Mouse (Mus musculus): ENCODE results near the gene Tnni3k. TPM values are rescaled to one million over a fixed set of nuclear protein-coding genes. Genes with fewer than 3 reads are reported as not detected.

Tnni3k gene
- polyA plus RNA-seq, 2 experiments, result not detected

- ATAC-seq (ENCODE audit: insufficient read depth), result no peak
- TF ChIP-seq CTCF (IDR thresholded peaks at IDR 0.05; ENCODE audit: low read depth) (no peak), EP300 (IDR thresholded peaks at IDR 0.05; ENCODE audit: low read depth) (no peak)
- no peak overlapping the region for H3K27ac ChIP-seq
- H3K4me3 ChIP-seq (ENCODE audit: insufficient read depth in 1 of 2, low read depth in 2 of 2, low read length in 2 of 2), result no peak overlapping the region
- no peak overlapping the region for H3K4me2 ChIP-seq (ENCODE audit: low read depth)
- H3K27me3 ChIP-seq (ENCODE audit: control insufficient read depth, insufficient read depth, low read length), result no peaks in the 10 kb centered on the region
- DNase-seq (ENCODE audit: low read depth in 3 of 3, low spot score in 3 of 3), result no peak
- no peak overlapping the region for H3K9ac ChIP-seq (replicated peaks)
- 30% methylated on average over 1 of the region's 1 CpGs for WGBS (ENCODE audit: insufficient replicate concordance)
- no peaks in the 10 kb centered on the region for H3K4me1 ChIP-seq (replicated peaks; ENCODE audit: control insufficient read depth in 2 of 2, insufficient read depth in 2 of 2, low read length in 1 of 2)
- no peaks in the 10 kb centered on the region for H3K36me3 ChIP-seq (replicated peaks; ENCODE audit: control insufficient read depth, insufficient read depth, low read depth)
- H3K9me3 ChIP-seq (ENCODE audit: control insufficient read depth, low read length), result no peaks in the 10 kb centered on the region
Observed at GRCm38 (mm10) chr3:155039012-155039836, 16.0 kb downstream of the Tnni3k start.

- H3K9ac ChIP-seq (replicated peaks), result no peak overlapping the region
- WGBS (ENCODE audit: insufficient replicate concordance), result 64% methylated on average over 7 of the region's 7 CpGs
- no peak for TF ChIP-seq EP300 (IDR thresholded peaks at IDR 0.05; ENCODE audit: low read depth)
- TF ChIP-seq CTCF (IDR thresholded peaks at IDR 0.05; ENCODE audit: low read depth), result no peak
- H3K4me2 ChIP-seq (ENCODE audit: low read depth), result no peak overlapping the region
- ATAC-seq (ENCODE audit: insufficient read depth), result no peak
- no peak overlapping the region for H3K4me3 ChIP-seq (ENCODE audit: insufficient read depth in 1 of 2, low read depth in 2 of 2, low read length in 2 of 2)
- no peak overlapping the region for H3K27ac ChIP-seq
- H3K27me3 ChIP-seq (ENCODE audit: control insufficient read depth, insufficient read depth, low read length), result no peaks in the 10 kb centered on the region
- H3K36me3 ChIP-seq (replicated peaks; ENCODE audit: control insufficient read depth, insufficient read depth, low read depth), result no peaks in the 10 kb centered on the region
- no peaks in the 10 kb centered on the region for H3K9me3 ChIP-seq (ENCODE audit: control insufficient read depth, low read length)
- DNase-seq (ENCODE audit: low read depth in 3 of 3, low spot score in 3 of 3), result no peak
- no peaks in the 10 kb centered on the region for H3K4me1 ChIP-seq (replicated peaks; ENCODE audit: control insufficient read depth in 2 of 2, insufficient read depth in 2 of 2, low read length in 1 of 2)
Observed at GRCm38 (mm10) chr3:155034323-155034722, 20.9 kb downstream of the Tnni3k start.

- no peak overlapping the region for H3K27ac ChIP-seq
- ATAC-seq (ENCODE audit: insufficient read depth) (no peak), DNase-seq (ENCODE audit: low read depth in 3 of 3, low spot score in 3 of 3) (no peak)
- no peak overlapping the region for H3K9ac ChIP-seq (replicated peaks)
- no peak overlapping the region for H3K4me2 ChIP-seq (ENCODE audit: low read depth)
- no peaks in the 10 kb centered on the region for H3K9me3 ChIP-seq (ENCODE audit: control insufficient read depth, low read length)
- no peaks in the 10 kb centered on the region for H3K36me3 ChIP-seq (replicated peaks; ENCODE audit: control insufficient read depth, insufficient read depth, low read depth)
- H3K4me3 ChIP-seq (ENCODE audit: insufficient read depth in 1 of 2, low read depth in 2 of 2, low read length in 2 of 2), result no peak overlapping the region
- H3K4me1 ChIP-seq (replicated peaks; ENCODE audit: control insufficient read depth in 2 of 2, insufficient read depth in 2 of 2, low read length in 1 of 2), result no peaks in the 10 kb centered on the region
- no peaks in the 10 kb centered on the region for H3K27me3 ChIP-seq (ENCODE audit: control insufficient read depth, insufficient read depth, low read length)
- WGBS (ENCODE audit: insufficient replicate concordance), result 68% methylated on average over 9 of the region's 9 CpGs
- no peak for TF ChIP-seq CTCF (IDR thresholded peaks at IDR 0.05; ENCODE audit: low read depth)
- no peak for TF ChIP-seq EP300 (IDR thresholded peaks at IDR 0.05; ENCODE audit: low read depth)
Observed at GRCm38 (mm10) chr3:155030200-155030599, 25.0 kb downstream of the Tnni3k start.

- Histone ChIP-seq H3K27ac (no peak overlapping the region), H3K27me3 (ENCODE audit: control insufficient read depth, insufficient read depth, low read length) (no peaks in the 10 kb centered on the region), H3K9ac (replicated peaks) (no peak overlapping the region), H3K9me3 (ENCODE audit: control insufficient read depth, low read length) (no peaks in the 10 kb centered on the region), H3K36me3 (replicated peaks; ENCODE audit: control insufficient read depth, insufficient read depth, low read depth) (no peaks in the 10 kb centered on the region), H3K4me3 (ENCODE audit: insufficient read depth in 1 of 2, low read depth in 2 of 2, low read length in 2 of 2) (no peak overlapping the region), H3K4me1 (replicated peaks; ENCODE audit: control insufficient read depth in 2 of 2, insufficient read depth in 2 of 2, low read length in 1 of 2) (no peaks in the 10 kb centered on the region), H3K4me2 (ENCODE audit: low read depth) (no peak overlapping the region)
- no peak for DNase-seq (ENCODE audit: low read depth in 3 of 3, low spot score in 3 of 3)
- TF ChIP-seq EP300 (IDR thresholded peaks at IDR 0.05; ENCODE audit: low read depth), result no peak
- no peak for TF ChIP-seq CTCF (IDR thresholded peaks at IDR 0.05; ENCODE audit: low read depth)
- WGBS (ENCODE audit: insufficient replicate concordance), result 62% methylated on average over 4 of the region's 4 CpGs
- no peak for ATAC-seq (ENCODE audit: insufficient read depth)
Observed at GRCm38 (mm10) chr3:155002781-155003180, 52.4 kb downstream of the Tnni3k start.

- Histone ChIP-seq H3K27me3 (ENCODE audit: control insufficient read depth, insufficient read depth, low read length) (no peaks in the 10 kb centered on the region), H3K9me3 (ENCODE audit: control insufficient read depth, low read length) (no peaks in the 10 kb centered on the region), H3K36me3 (replicated peaks; ENCODE audit: control insufficient read depth, insufficient read depth, low read depth) (no peaks in the 10 kb centered on the region), H3K9ac (replicated peaks) (no peak overlapping the region), H3K4me3 (ENCODE audit: insufficient read depth in 1 of 2, low read depth in 2 of 2, low read length in 2 of 2) (no peak overlapping the region), H3K27ac (no peak overlapping the region), H3K4me2 (ENCODE audit: low read depth) (no peak overlapping the region), H3K4me1 (replicated peaks; ENCODE audit: control insufficient read depth in 2 of 2, insufficient read depth in 2 of 2, low read length in 1 of 2) (no peaks in the 10 kb centered on the region)
- DNase-seq (ENCODE audit: low read depth in 3 of 3, low spot score in 3 of 3) (no peak), ATAC-seq (ENCODE audit: insufficient read depth) (no peak)
- TF ChIP-seq CTCF (IDR thresholded peaks at IDR 0.05; ENCODE audit: low read depth), result no peak
Observed at GRCm38 (mm10) chr3:155001056-155001455, 54.2 kb downstream of the Tnni3k start.

All from liver, embryonic 14.5 days (tissue).